Mouse (Mus musculus) heart, embryonic 11.5 days (tissue): ENCODE measurements around the gene Tmem267. TPM values are rescaled to one million over a fixed set of nuclear protein-coding genes. Genes with fewer than 3 reads are reported as not detected.
"Not testable (repeated sequence)": the region's sequence is repeated elsewhere in the genome, so short reads cannot be mapped to it uniquely, and the experiment has no call there.

Experiments
- ATAC-seq: fragments of 200-750 bp; cut with Nextera tagmentation; replicated peaks from 2 replicates; pipeline ENCODE4 v1.8.0; 2017; ENCODE audit warnings: moderate library complexity; ENCODE audit not compliant: insufficient number of reproducible peaks, low FRiP score, low TSS enrichment
- H3K27ac ChIP-seq: fragments of 300-500 bp; sonication (generic); 2 replicates; pipeline ENCODE4 v1.5.1; 2014; ENCODE audit warnings: mild to moderate bottlenecking, low read depth, low read length
- H3K27me3 ChIP-seq: fragments of 300-500 bp; sonication (generic); 2 replicates; pipeline ENCODE4 v1.6.1; 2014; ENCODE audit warnings: mild to moderate bottlenecking, low read length, mixed read lengths; ENCODE audit not compliant: control insufficient read depth, insufficient read depth
- H3K36me3 ChIP-seq: fragments of 300-500 bp; sonication (generic); 2 replicates; pipeline ENCODE4 v1.6.1; 2014; ENCODE audit warnings: mild to moderate bottlenecking, low read length, moderate library complexity, mixed read lengths; ENCODE audit not compliant: control insufficient read depth, insufficient read depth
- H3K4me1 ChIP-seq: fragments of 300-500 bp; sonication (generic); 2 replicates; pipeline ENCODE4 v1.6.1; 2014; ENCODE audit warnings: low read length; ENCODE audit not compliant: control insufficient read depth, insufficient read depth
- H3K4me2 ChIP-seq: fragments of 300-500 bp; sonication (generic); 2 replicates; pipeline ENCODE4 v1.6.1; 2014; ENCODE audit warnings: mild to moderate bottlenecking, moderate library complexity
- H3K4me3 ChIP-seq: fragments of 300-500 bp; sonication (generic); 2 replicates; pipeline ENCODE4 v1.5.1; 2014; ENCODE audit warnings: low read depth, low read length
- H3K9ac ChIP-seq: fragments of 300-500 bp; sonication (generic); 2 replicates; pipeline ENCODE4 v1.6.1; 2014; ENCODE audit warnings: mild to moderate bottlenecking, low read depth, low read length, moderate library complexity
- H3K9me3 ChIP-seq: fragments of 300-500 bp; sonication (generic); replicated peaks from 2 replicates; pipeline ENCODE4 v1.6.1; 2016; ENCODE audit warnings: low read length; ENCODE audit not compliant: control insufficient read depth
- WGBS: fragments of 180-500 bp; shearing (Covaris S2); extraction: QIAGEN DNeasy Blood & Tissue Kit; methylation state at CpG from one replicate; pipeline ENCODE4 v1.1.7; 2014; ENCODE audit not compliant: insufficient replicate concordance; 5-methylcytosine and 5-hydroxymethylcytosine counted together
- polyA plus RNA-seq: library from polyadenylated mRNA; unstranded; fragments of >200 nt; fragmentation: Nextera tagmentation; extraction: Ambion mirVana; gene quantifications from 2 replicates; pipeline ENCODE4 v1.2.1, GENCODE M21; 2014

The Tmem267 gene
- polyA plus RNA-seq, 1 experiment from 2014 or later: 1.6 TPM

GRCm38 (mm10) chr13:119477789-119478188 lies 10.1 kb upstream of the Tmem267 start:
- H3K4me2 ChIP-seq: no peak overlapping the region
- WGBS: 95% methylated on average over 2 of the region's 2 CpGs
- peaks cover 25% of the 10 kb centered on the region for H3K36me3 ChIP-seq
- H3K4me1 ChIP-seq: no peaks in the 10 kb centered on the region
- no peaks in the 10 kb centered on the region for H3K27me3 ChIP-seq
- H3K4me3 ChIP-seq: no peak overlapping the region
- H3K9ac ChIP-seq: no peak overlapping the region
- ATAC-seq: no peak
- no peak overlapping the region for H3K27ac ChIP-seq
- no peaks in the 10 kb centered on the region for H3K9me3 ChIP-seq

GRCm38 (mm10) chr13:119487354-119487753 lies 485 bp upstream of the Tmem267 start:
- no peak overlapping the region for H3K4me3 ChIP-seq
- H3K27ac ChIP-seq: no peak overlapping the region
- H3K9ac ChIP-seq: no peak overlapping the region
- peak overlapping the region; percentile 41 for H3K4me2 ChIP-seq
- no peaks in the 10 kb centered on the region for H3K27me3 ChIP-seq
- WGBS: 64% methylated on average over 7 of the region's 7 CpGs
- ATAC-seq: no peak
- peaks cover 12% of the 10 kb centered on the region for H3K9me3 ChIP-seq
- no peaks in the 10 kb centered on the region for H3K4me1 ChIP-seq
- H3K36me3 ChIP-seq: peaks cover 10% of the 10 kb centered on the region

- not testable (repeated sequence) for ATAC-seq, H3K9ac ChIP-seq, H3K4me3 ChIP-seq, H3K4me1 ChIP-seq, H3K4me2 ChIP-seq, H3K36me3 ChIP-seq, H3K27ac ChIP-seq, H3K27me3 ChIP-seq
- peaks cover 16% of the 10 kb centered on the region for H3K9me3 ChIP-seq
- WGBS: 87% methylated on average over 10 of the region's 10 CpGs
These were observed 4.2 kb downstream of the Tmem267 start for GRCm38 (mm10) chr13:119492083-119492482.

GRCm38 (mm10) chr13:119494938-119495337 lies 7.1 kb downstream of the Tmem267 start:
- not testable (repeated sequence) for H3K4me2 ChIP-seq, H3K36me3 ChIP-seq, H3K4me3 ChIP-seq, H3K27me3 ChIP-seq, H3K27ac ChIP-seq, H3K4me1 ChIP-seq, H3K9ac ChIP-seq
- peak; percentile 26 for ATAC-seq
- H3K9me3 ChIP-seq: peaks cover 16% of the 10 kb centered on the region
- WGBS: 91% methylated on average over 10 of the region's 22 CpGs

GRCm38 (mm10) chr13:119596321-119597211 lies 108.7 kb downstream of the Tmem267 start:
- not testable (repeated sequence) for H3K27ac ChIP-seq, H3K9ac ChIP-seq, H3K4me2 ChIP-seq, H3K27me3 ChIP-seq, H3K4me3 ChIP-seq, H3K4me1 ChIP-seq, H3K36me3 ChIP-seq
- ATAC-seq: peak; percentile 92
- WGBS: 75% methylated on average over 14 of the region's 16 CpGs
- H3K9me3 ChIP-seq: peaks cover 18% of the 10 kb centered on the region

- peaks cover 18% of the 10 kb centered on the region for H3K9me3 ChIP-seq
- not testable (repeated sequence) for H3K4me1 ChIP-seq, H3K27me3 ChIP-seq, H3K9ac ChIP-seq, ATAC-seq, H3K4me3 ChIP-seq, H3K4me2 ChIP-seq, H3K27ac ChIP-seq, H3K36me3 ChIP-seq
These were observed 110.6 kb downstream of the Tmem267 start for GRCm38 (mm10) chr13:119598466-119598865.

- H3K9me3 ChIP-seq: peaks cover 23% of the 10 kb centered on the region
- not testable (repeated sequence) for H3K4me2 ChIP-seq, H3K4me1 ChIP-seq, H3K9ac ChIP-seq, H3K27me3 ChIP-seq, H3K36me3 ChIP-seq, H3K4me3 ChIP-seq, ATAC-seq, H3K27ac ChIP-seq
- WGBS: 79% methylated on average over 12 of the region's 12 CpGs
These were observed 111.2 kb downstream of the Tmem267 start for GRCm38 (mm10) chr13:119599066-119599465.

GRCm38 (mm10) chr13:119599498-119599897 lies 111.7 kb downstream of the Tmem267 start:
- peaks cover 25% of the 10 kb centered on the region for H3K9me3 ChIP-seq
- H3K4me1 ChIP-seq, H3K4me2 ChIP-seq, ATAC-seq, H3K4me3 ChIP-seq, H3K27ac ChIP-seq, H3K9ac ChIP-seq, H3K27me3 ChIP-seq, H3K36me3 ChIP-seq: not testable (repeated sequence)
- WGBS: 81% methylated on average over 2 of the region's 2 CpGs

GRCm38 (mm10) chr13:119600166-119600565 lies 112.3 kb downstream of the Tmem267 start:
- H3K9ac ChIP-seq, H3K27ac ChIP-seq, H3K4me1 ChIP-seq, H3K27me3 ChIP-seq, H3K4me2 ChIP-seq, H3K4me3 ChIP-seq, H3K36me3 ChIP-seq, ATAC-seq: not testable (repeated sequence)
- H3K9me3 ChIP-seq: peaks cover 25% of the 10 kb centered on the region
